Mouse (Mus musculus): ENCODE measurements at regions not wholly inside any gene's neighbourhood (a gene's known extent, or its start where the extent isn't known, plus 50 kb on each side); places are given as distances from the start of the nearest gene placed in this dataset.

- Histone ChIP-seq H3K27ac (ENCODE audit: insufficient read depth, low read depth, low read length) (no peak overlapping the region), H3K36me3 (ENCODE audit: control insufficient read depth, insufficient read depth, low read length) (no peaks in the 10 kb centered on the region), H3K27me3 (replicated peaks; ENCODE audit: control insufficient read depth, insufficient read depth, low read length) (no peaks in the 10 kb centered on the region), H3K4me1 (ENCODE audit: control insufficient read depth, insufficient read depth, low read length) (no peaks in the 10 kb centered on the region), H3K4me3 (ENCODE audit: insufficient read depth, low read depth, low read length) (no peak overlapping the region)
- no peak for DNase-seq
- WGBS = 74% methylated on average over 1 of the region's 1 CpGs
- TF ChIP-seq CTCF (conservative IDR thresholded peaks at IDR 0.05; ENCODE audit: insufficient read depth, insufficient read length, low read depth, low read length) (no peak), POLR2A (IDR thresholded peaks at IDR 0.05; ENCODE audit: low read depth, low read length) (no peak)
These were observed 52.5 kb downstream of the Adm start for GRCm38 (mm10) chr7:110679916-110680315.

GRCm38 (mm10) chr7:110682911-110683310 lies 55.5 kb downstream of the Adm start:
- H3K36me3 ChIP-seq (ENCODE audit: control insufficient read depth, insufficient read depth, low read length) = no peaks in the 10 kb centered on the region
- no peak for DNase-seq
- H3K4me3 ChIP-seq (ENCODE audit: insufficient read depth, low read depth, low read length) = no peak overlapping the region
- TF ChIP-seq CTCF (conservative IDR thresholded peaks at IDR 0.05; ENCODE audit: insufficient read depth, insufficient read length, low read depth, low read length) (no peak), POLR2A (IDR thresholded peaks at IDR 0.05; ENCODE audit: low read depth, low read length) (no peak)
- H3K27me3 ChIP-seq (replicated peaks; ENCODE audit: control insufficient read depth, insufficient read depth, low read length) = no peaks in the 10 kb centered on the region
- H3K27ac ChIP-seq (ENCODE audit: insufficient read depth, low read depth, low read length) = no peak overlapping the region
- H3K4me1 ChIP-seq (ENCODE audit: control insufficient read depth, insufficient read depth, low read length) = no peaks in the 10 kb centered on the region
- 81% methylated on average over 4 of the region's 4 CpGs for WGBS

DNA sequence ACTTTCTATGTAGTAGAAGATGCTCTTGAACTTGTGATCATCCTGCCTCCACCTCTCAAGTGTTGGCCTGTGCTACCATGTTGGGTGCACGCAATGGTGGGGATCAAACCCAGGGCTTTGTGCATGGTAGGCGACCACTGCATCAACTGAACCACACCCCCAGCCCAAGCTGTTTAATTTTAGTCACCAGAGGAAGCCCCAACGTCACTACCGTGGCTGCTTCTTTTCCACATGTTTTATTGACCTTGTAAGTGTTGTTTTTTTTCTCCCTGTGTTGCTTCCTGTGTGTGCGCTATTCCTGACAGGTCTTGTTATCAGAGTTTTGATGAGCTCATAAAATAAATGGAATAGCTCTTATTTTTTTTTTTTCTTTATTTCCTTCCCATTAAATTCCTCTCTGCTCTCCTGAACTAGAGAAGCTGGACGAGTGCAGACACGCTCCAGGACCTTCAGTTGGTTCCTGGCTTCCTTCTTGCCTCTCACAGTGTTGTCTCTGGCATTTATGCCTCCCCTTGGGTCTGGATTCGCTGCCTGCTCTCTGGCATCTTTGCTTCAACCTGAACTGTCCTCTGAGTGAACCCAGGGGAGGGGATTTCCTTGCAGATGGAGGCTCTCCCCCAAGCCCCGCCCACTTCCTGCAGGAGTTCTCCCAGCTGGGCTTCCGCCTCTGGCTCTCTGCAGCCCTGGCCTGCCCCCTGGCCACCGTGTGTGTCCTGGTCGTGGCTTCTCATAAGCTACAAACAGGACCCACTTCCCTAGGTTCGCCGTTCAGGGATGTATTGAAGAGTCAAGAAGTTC lies 61.6 kb downstream of the Adm start:
- no peak for TF ChIP-seq POLR2A (IDR thresholded peaks at IDR 0.05; ENCODE audit: low read depth, low read length)
- peak; percentile 27; the same call in 1 of the 2 replicates for TF ChIP-seq CTCF (conservative IDR thresholded peaks at IDR 0.05; ENCODE audit: insufficient read depth, insufficient read length, low read depth, low read length)
- 20% methylated on average over 14 of the region's 14 CpGs for whole genome bisulfite sequencing
- no peaks in the 10 kb centered on the region for H3K36me3 ChIP-seq (ENCODE audit: control insufficient read depth, insufficient read depth, low read length)
- H3K4me1 ChIP-seq (ENCODE audit: control insufficient read depth, insufficient read depth, low read length) = peaks cover 3% of the 10 kb centered on the region; the same call in 1 of the 2 replicates
- peak; percentile 88 for DNase-seq
- no peaks in the 10 kb centered on the region for H3K27me3 ChIP-seq (replicated peaks; ENCODE audit: control insufficient read depth, insufficient read depth, low read length)
- peak overlapping the region; percentile 83 for H3K27ac ChIP-seq (ENCODE audit: insufficient read depth, low read depth, low read length)
- no peak overlapping the region for H3K4me3 ChIP-seq (ENCODE audit: insufficient read depth, low read depth, low read length)

DNA sequence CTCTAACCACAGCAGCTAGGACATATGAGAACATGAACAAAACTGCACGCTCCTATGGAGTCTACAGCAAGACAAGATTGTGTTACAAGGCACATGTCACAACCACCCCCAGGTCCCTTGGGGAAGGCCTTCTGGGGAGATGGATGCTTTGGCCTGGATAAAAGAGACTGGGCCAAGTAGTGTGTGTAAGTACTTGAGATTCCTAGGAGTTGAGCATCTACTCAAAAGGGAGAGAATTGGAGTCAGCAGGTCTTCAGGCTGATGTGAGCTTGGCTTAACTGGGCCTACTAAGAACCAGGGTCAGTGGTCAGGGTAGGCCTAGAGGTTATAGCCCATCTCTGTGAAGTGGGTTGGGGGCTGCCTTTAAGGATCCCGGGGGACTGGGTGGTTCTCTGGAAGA lies 62.8 kb downstream of the Adm start:
- no peaks in the 10 kb centered on the region for H3K27me3 ChIP-seq (replicated peaks; ENCODE audit: control insufficient read depth, insufficient read depth, low read length)
- H3K27ac ChIP-seq (ENCODE audit: insufficient read depth, low read depth, low read length) = peak overlapping the region; percentile 47; the same call in 1 of the 2 replicates
- no peaks in the 10 kb centered on the region for H3K36me3 ChIP-seq (ENCODE audit: control insufficient read depth, insufficient read depth, low read length)
- H3K4me3 ChIP-seq (ENCODE audit: insufficient read depth, low read depth, low read length) = no peak overlapping the region
- WGBS = 97% methylated on average over 2 of the region's 2 CpGs
- peaks cover 3% of the 10 kb centered on the region; the same call in 1 of the 2 replicates for H3K4me1 ChIP-seq (ENCODE audit: control insufficient read depth, insufficient read depth, low read length)
- TF ChIP-seq CTCF (conservative IDR thresholded peaks at IDR 0.05; ENCODE audit: insufficient read depth, insufficient read length, low read depth, low read length) = no peak
- no peak for TF ChIP-seq POLR2A (IDR thresholded peaks at IDR 0.05; ENCODE audit: low read depth, low read length)
- no peak for DNase-seq

GRCm38 (mm10) chr7:110690856-110691255 lies 63.4 kb downstream of the Adm start:
- Histone ChIP-seq H3K27me3 (replicated peaks; ENCODE audit: control insufficient read depth, insufficient read depth, low read length) (no peaks in the 10 kb centered on the region), H3K4me3 (ENCODE audit: insufficient read depth, low read depth, low read length) (no peak overlapping the region), H3K27ac (ENCODE audit: insufficient read depth, low read depth, low read length) (no peak overlapping the region), H3K36me3 (ENCODE audit: control insufficient read depth, insufficient read depth, low read length) (no peaks in the 10 kb centered on the region), H3K4me1 (ENCODE audit: control insufficient read depth, insufficient read depth, low read length) (peaks cover 3% of the 10 kb centered on the region; the same call in 1 of the 2 replicates)
- TF ChIP-seq CTCF (conservative IDR thresholded peaks at IDR 0.05; ENCODE audit: insufficient read depth, insufficient read length, low read depth, low read length) (no peak), POLR2A (IDR thresholded peaks at IDR 0.05; ENCODE audit: low read depth, low read length) (no peak)
- WGBS = 67% methylated on average over 9 of the region's 9 CpGs
- peak; percentile 79 for DNase-seq

DNA sequence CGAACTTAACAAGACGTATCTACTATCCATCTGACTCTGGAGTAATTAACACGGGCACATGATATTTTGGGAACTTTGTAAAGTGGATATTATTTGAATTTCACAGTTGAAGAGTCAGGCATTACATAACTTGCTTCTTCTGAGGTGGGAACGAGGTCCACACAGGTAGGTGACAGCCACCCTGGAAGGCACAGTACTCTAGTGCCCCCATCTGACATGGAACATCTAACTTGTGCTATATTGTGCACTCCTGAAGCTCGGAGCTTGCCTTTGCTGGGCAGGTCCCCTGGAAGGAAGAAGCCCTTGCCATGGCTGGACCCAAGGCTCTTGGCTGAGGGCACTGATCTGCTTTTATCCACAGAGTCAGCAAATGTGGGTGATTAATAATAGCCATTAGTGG lies 66.8 kb downstream of the Adm start:
- H3K4me3 ChIP-seq (ENCODE audit: insufficient read depth, low read depth, low read length) = no peak overlapping the region
- H3K27me3 ChIP-seq (replicated peaks; ENCODE audit: control insufficient read depth, insufficient read depth, low read length) = no peaks in the 10 kb centered on the region
- 60% methylated on average over 5 of the region's 5 CpGs for WGBS
- TF ChIP-seq CTCF (conservative IDR thresholded peaks at IDR 0.05; ENCODE audit: insufficient read depth, insufficient read length, low read depth, low read length) = peak; percentile 65
- no peak for TF ChIP-seq POLR2A (IDR thresholded peaks at IDR 0.05; ENCODE audit: low read depth, low read length)
- no peak overlapping the region for H3K27ac ChIP-seq (ENCODE audit: insufficient read depth, low read depth, low read length)
- peak; percentile 53 for DNase-seq
- H3K36me3 ChIP-seq (ENCODE audit: control insufficient read depth, insufficient read depth, low read length) = no peaks in the 10 kb centered on the region
- H3K4me1 ChIP-seq (ENCODE audit: control insufficient read depth, insufficient read depth, low read length) = peaks cover 2% of the 10 kb centered on the region; the same call in 1 of the 2 replicates

- no peaks in the 10 kb centered on the region for H3K4me1 ChIP-seq (ENCODE audit: control insufficient read depth, insufficient read depth, low read length)
- H3K27me3 ChIP-seq (replicated peaks; ENCODE audit: control insufficient read depth, insufficient read depth, low read length) = no peaks in the 10 kb centered on the region
- DNase-seq = peak; percentile 21
- no peak overlapping the region for H3K27ac ChIP-seq (ENCODE audit: insufficient read depth, low read depth, low read length)
- H3K36me3 ChIP-seq (ENCODE audit: control insufficient read depth, insufficient read depth, low read length) = no peaks in the 10 kb centered on the region
- H3K4me3 ChIP-seq (ENCODE audit: insufficient read depth, low read depth, low read length) = no peak overlapping the region
- 55% methylated on average over 8 of the region's 8 CpGs for WGBS
- no peak for TF ChIP-seq POLR2A (IDR thresholded peaks at IDR 0.05; ENCODE audit: low read depth, low read length)
These were observed 68.3 kb downstream of the Adm start for GRCm38 (mm10) chr7:110695729-110696128.

Data from kidney, adult 2 months (tissue).